Mouse (Mus musculus) kidney, embryonic 16.5 days (tissue): Measurements from ENCODE around the gene Hoxa9. TPM values are rescaled to one million over a fixed set of nuclear protein-coding genes. Genes with fewer than 3 reads are reported as not detected.

Experiments used
- ATAC-seq: fragments of 200-750 bp; cut with Nextera tagmentation; 2 replicates; pipeline ENCODE4 v1.8.0; 2017; ENCODE audit warnings: moderate TSS enrichment; ENCODE audit not compliant: low FRiP score, low TSS enrichment
- H3K27ac ChIP-seq: fragments of 300-500 bp; sonication (generic); 2 replicates; pipeline ENCODE4 v1.5.1; 2014; ENCODE audit warnings: low read length
- H3K27me3 ChIP-seq: fragments of 300-500 bp; sonication (generic); 2 replicates; pipeline ENCODE4 v1.6.1; 2014; ENCODE audit warnings: low read length, control low read depth, mixed read lengths; ENCODE audit not compliant: insufficient read depth
- H3K36me3 ChIP-seq: fragments of 300-500 bp; sonication (generic); 2 replicates; pipeline ENCODE4 v1.6.1; 2014; ENCODE audit warnings: low read length, control low read depth, mixed read lengths; ENCODE audit not compliant: insufficient read depth
- H3K4me1 ChIP-seq: fragments of 300-500 bp; sonication (generic); 2 replicates; pipeline ENCODE4 v1.6.1; 2014; ENCODE audit warnings: low read length, control low read depth, mixed read lengths; ENCODE audit not compliant: insufficient read depth
- H3K4me2 ChIP-seq: fragments of 300-500 bp; sonication (generic); replicated peaks from 2 replicates; pipeline ENCODE4 v1.6.1; 2014; ENCODE audit warnings: low read depth, low read length
- H3K4me3 ChIP-seq: fragments of 300-500 bp; sonication (generic); 2 replicates; pipeline ENCODE4 v1.5.1; 2014; ENCODE audit warnings: mild to moderate bottlenecking, low read length
- H3K9ac ChIP-seq: fragments of 300-500 bp; sonication (generic); replicated peaks from 2 replicates; pipeline ENCODE4 v1.6.1; 2014; ENCODE audit warnings: low read length
- H3K9me3 ChIP-seq: fragments of 300-500 bp; sonication (generic); 2 replicates; pipeline ENCODE4 v1.6.1; 2016; ENCODE audit warnings: low read length, control low read depth
- WGBS: fragments of 180-500 bp; shearing (Covaris S2); extraction: QIAGEN DNeasy Blood & Tissue Kit; methylation state at CpG from one replicate; pipeline ENCODE4 v1.1.7; 2014; 5-methylcytosine and 5-hydroxymethylcytosine counted together
- polyA plus RNA-seq: library from polyadenylated mRNA; unstranded; fragments of >200 nt; fragmentation: Nextera tagmentation; extraction: Ambion mirVana; gene quantifications from 2 replicates; pipeline ENCODE4 v1.2.1, GENCODE M21; 2015

The Hoxa9 gene
- polyA plus RNA-seq, 1 experiment from 2014 or later: 56.6 TPM

DNA sequence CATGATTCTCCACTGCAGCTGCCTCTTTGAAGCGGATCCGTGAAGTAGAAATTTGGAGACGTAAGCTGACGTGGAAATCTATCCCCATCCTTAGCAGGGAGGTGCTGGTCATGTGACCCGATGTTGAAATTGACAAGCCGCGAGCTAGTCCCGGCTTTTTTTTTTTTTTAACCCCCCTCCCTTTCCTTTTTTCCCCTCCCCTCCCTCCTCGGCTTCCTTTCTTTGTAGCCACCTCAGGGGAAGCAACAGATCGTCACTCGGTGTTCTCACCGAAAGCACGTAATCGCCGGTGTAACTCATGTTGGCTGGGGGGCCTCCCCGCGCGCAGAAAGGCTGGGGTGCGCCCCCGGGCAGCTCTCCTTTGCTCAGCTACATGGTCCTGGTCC is 14.9 kb upstream of the Hoxa9 start, which contains the start of gene Hoxa11:
Gene Hoxa11 (minus strand): TSS at position 54 of the 386 bp plus-strand sequence.
- Histone ChIP-seq H3K9me3 (no peaks in the 10 kb centered on the region), H3K27ac (peak within 1 kb of the TSS; percentile 96), H3K27me3 (0 out of 2 replicates have a peak, but pooled peaks cover 9% of the 10 kb centered on the region), H3K4me3 (peak within 1 kb of the TSS; percentile 80), H3K4me1 (peaks cover 42% of the 10 kb centered on the region), H3K36me3 (peaks cover 3% of the 10 kb centered on the region; the same call in 1 of the 2 replicates), H3K4me2 (peak within 1 kb of the TSS; percentile 78), H3K9ac (peak within 1 kb of the TSS; percentile 98)
- ATAC-seq: peak; percentile 44; the same call in 1 of the 2 replicates
- WGBS: 0% methylated on average over 20 of the region's 20 CpGs

- Histone ChIP-seq H3K4me1 (peaks cover 44% of the 10 kb centered on the region), H3K9ac (peak overlapping the region; percentile 98), H3K4me3 (peak overlapping the region; percentile 80), H3K27ac (peak overlapping the region; percentile 96), H3K4me2 (peak overlapping the region; percentile 78), H3K27me3 (0 out of 2 replicates have a peak, but pooled peaks cover 6% of the 10 kb centered on the region), H3K36me3 (peaks cover 3% of the 10 kb centered on the region; the same call in 1 of the 2 replicates), H3K9me3 (no peaks in the 10 kb centered on the region)
- ATAC-seq: peak; percentile 17; the same call in 1 of the 2 replicates
- WGBS: under 1% methylated on average over 71 of the region's 71 CpGs
Observed at GRCm38 (mm10) chr6:52245040-52245756, 14.3 kb upstream of the Hoxa9 start.

GRCm38 (mm10) chr6:52244471-52245039 is 13.7 kb upstream of the Hoxa9 start:
- Histone ChIP-seq H3K4me3 (peak overlapping the region; percentile 80), H3K4me1 (peaks cover 38% of the 10 kb centered on the region), H3K9ac (peak overlapping the region; percentile 98), H3K27me3 (0 out of 2 replicates have a peak, but pooled peaks cover 6% of the 10 kb centered on the region), H3K4me2 (peak overlapping the region; percentile 78), H3K36me3 (no peaks in the 10 kb centered on the region; the same call in 1 of the 2 replicates), H3K9me3 (no peaks in the 10 kb centered on the region), H3K27ac (peak overlapping the region; percentile 96)
- ATAC-seq: no peak
- WGBS: 3% methylated on average over 23 of the region's 23 CpGs

- Histone ChIP-seq H3K4me3 (peak overlapping the region; percentile 80), H3K27me3 (0 out of 2 replicates have a peak, but pooled peaks cover 6% of the 10 kb centered on the region), H3K4me1 (peaks cover 30% of the 10 kb centered on the region), H3K27ac (peak overlapping the region; percentile 96), H3K4me2 (peak overlapping the region; percentile 78), H3K9ac (peak overlapping the region; percentile 98), H3K9me3 (no peaks in the 10 kb centered on the region), H3K36me3 (no peaks in the 10 kb centered on the region; the same call in 1 of the 2 replicates)
- no peak for ATAC-seq
- WGBS: 7% methylated on average over 12 of the region's 12 CpGs
Observed at GRCm38 (mm10) chr6:52243681-52244121, 12.8 kb upstream of the Hoxa9 start.

DNA sequence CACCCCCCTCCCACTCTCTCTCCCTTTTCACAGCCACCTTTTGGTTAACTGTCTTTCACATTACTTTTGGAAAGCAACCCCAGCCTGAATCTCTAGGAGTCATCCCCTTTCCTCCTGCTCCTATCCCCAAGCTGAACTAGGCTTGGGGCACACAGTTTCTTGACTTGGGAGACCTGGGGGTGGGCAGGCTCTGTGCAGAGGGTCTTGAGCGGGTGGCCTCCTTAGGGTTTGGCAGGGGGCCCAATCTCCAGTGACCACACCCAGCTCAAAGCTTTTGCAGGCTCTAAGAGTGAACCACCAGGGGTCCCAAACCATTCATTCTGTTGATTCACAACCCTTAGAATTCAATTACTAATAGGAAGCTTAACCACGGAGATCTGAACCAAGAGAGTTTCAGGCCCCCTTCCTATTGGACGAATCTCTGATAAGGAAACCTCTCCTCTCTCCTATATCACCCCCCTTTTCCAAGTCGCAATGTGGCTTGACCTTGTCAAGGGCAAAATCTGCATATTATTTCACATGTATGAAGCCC is 12.0 kb upstream of the Hoxa9 start:
- H3K4me1 ChIP-seq: peaks cover 23% of the 10 kb centered on the region
- H3K27me3 ChIP-seq: 0 out of 2 replicates have a peak, but pooled peaks cover 6% of the 10 kb centered on the region
- peak overlapping the region; percentile 98 for H3K9ac ChIP-seq
- peak overlapping the region; percentile 96 for H3K27ac ChIP-seq
- H3K4me2 ChIP-seq: peak overlapping the region; percentile 78
- 20% methylated on average over 4 of the region's 4 CpGs for WGBS
- H3K4me3 ChIP-seq: peak overlapping the region; percentile 80
- ATAC-seq: no peak
- H3K9me3 ChIP-seq: no peaks in the 10 kb centered on the region
- H3K36me3 ChIP-seq: no peaks in the 10 kb centered on the region; the same call in 1 of the 2 replicates

GRCm38 (mm10) chr6:52241001-52241621 is 10.2 kb upstream of the Hoxa9 start:
- peaks cover 32% of the 10 kb centered on the region for H3K4me1 ChIP-seq
- no peaks in the 10 kb centered on the region for H3K9me3 ChIP-seq
- H3K27ac ChIP-seq: peak overlapping the region; percentile 99
- peak overlapping the region; percentile 98 for H3K9ac ChIP-seq
- 10% methylated on average over 9 of the region's 9 CpGs for WGBS
- ATAC-seq: 0 out of 2 replicates have a peak, but pooled peaks have one; percentile 26
- H3K27me3 ChIP-seq: 0 out of 2 replicates have a peak, but pooled peaks cover 3% of the 10 kb centered on the region
- peak overlapping the region; percentile 84 for H3K4me2 ChIP-seq
- H3K4me3 ChIP-seq: peak overlapping the region; percentile 83
- H3K36me3 ChIP-seq: no peaks in the 10 kb centered on the region; the same call in 1 of the 2 replicates

DNA sequence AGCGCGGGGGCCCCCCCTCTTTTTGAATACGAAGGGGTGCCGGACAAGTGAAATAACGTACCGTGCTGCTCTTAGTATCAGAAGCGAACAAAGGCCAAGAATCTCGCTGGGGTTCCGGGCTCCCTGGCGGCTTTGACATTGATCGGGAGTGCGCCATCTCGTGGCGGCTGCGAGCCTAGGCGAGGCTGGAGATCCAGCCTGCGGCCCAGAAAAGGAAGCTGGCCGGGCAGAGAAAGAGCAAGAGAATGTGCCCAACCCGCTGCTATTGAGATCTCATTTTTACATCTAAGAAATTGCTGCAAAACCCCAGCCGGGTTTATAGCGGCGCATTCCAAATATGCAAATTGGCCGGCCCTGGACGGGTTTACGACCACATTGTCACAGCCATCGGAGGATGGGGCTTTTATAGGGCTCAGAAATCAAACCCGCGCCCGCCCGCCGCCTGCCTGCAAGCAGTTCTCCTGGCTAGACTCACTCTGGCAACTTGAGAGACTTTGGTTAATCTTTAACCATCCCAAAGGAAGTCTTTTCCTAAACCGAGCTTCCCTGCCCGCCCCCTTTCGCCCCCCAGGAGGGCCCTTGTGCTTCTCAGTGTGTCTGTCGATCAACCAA is 9.6 kb upstream of the Hoxa9 start, which contains the start of gene Hoxa10:
Gene Hoxa10 (minus strand): TSS at position 466 of the 612 bp plus-strand sequence.
- Histone ChIP-seq H3K36me3 (no peaks in the 10 kb centered on the region; the same call in 1 of the 2 replicates), H3K4me1 (peaks cover 38% of the 10 kb centered on the region), H3K9me3 (no peaks in the 10 kb centered on the region), H3K4me3 (peak within 1 kb of the TSS; percentile 83), H3K27me3 (0 out of 2 replicates have a peak, but pooled peaks cover 3% of the 10 kb centered on the region), H3K4me2 (peak within 1 kb of the TSS; percentile 84), H3K27ac (peak within 1 kb of the TSS; percentile 99), H3K9ac (peak within 1 kb of the TSS; percentile 98)
- under 1% methylated on average over 35 of the region's 35 CpGs for WGBS
- peak; percentile 74 for ATAC-seq

- Histone ChIP-seq H3K9ac (peak overlapping the region; percentile 98), H3K9me3 (no peaks in the 10 kb centered on the region), H3K4me2 (peak overlapping the region; percentile 84), H3K4me3 (peak overlapping the region; percentile 83), H3K36me3 (no peaks in the 10 kb centered on the region; the same call in 1 of the 2 replicates), H3K27ac (peak overlapping the region; percentile 99), H3K27me3 (0 out of 2 replicates have a peak, but pooled peaks cover 3% of the 10 kb centered on the region), H3K4me1 (peaks cover 45% of the 10 kb centered on the region)
- no peak for ATAC-seq
- WGBS: 0% methylated on average over 30 of the region's 30 CpGs
Observed at GRCm38 (mm10) chr6:52239625-52240388, 8.9 kb upstream of the Hoxa9 start.
